ENCODE assay signal across 12 mouse cellular contexts in genomic region chr12:41185509-41185908, GRCm38 (mm10).
"Had no signal": no experiment of that assay in that cellular context is flagged by ENCODE, and none has a peak within 500 bp of the region (broad histone marks: within the 10 kb centered on the region; RNA-seq: fewer than 3 reads in every experiment).

No protein-coding gene starts in this region.

- DNase-seq: retina, postnatal 1 day; right cerebral cortex, adult 18-20 months; right cerebral cortex, postnatal 14 days; right cerebral cortex, postnatal 25 days; right cerebral cortex, postnatal 4 days; spleen, adult 18-20 months; thymus, adult 18-20 months; thymus, adult 2 months; thymus, postnatal 14 days; thymus, postnatal 25 days; thymus, postnatal 36 days; thymus, postnatal 4 days had no signal
